Mouse (Mus musculus): ENCODE data around the gene Ptprh. TPM values are rescaled to one million over a fixed set of nuclear protein-coding genes. Genes with fewer than 3 reads are reported as not detected.
A peak's percentile ranks its signal among the peaks of the same experiment; 100 is the strongest.
"Not testable (repeated sequence)": the region's sequence is repeated elsewhere in the genome, so short reads cannot be mapped to it uniquely, and the experiment has no call there.

Ptprh gene
- polyA plus RNA-seq, 1 experiment from 2014 or later = not detected

- not testable (repeated sequence) for H3K9ac ChIP-seq; H3K4me3 ChIP-seq; H3K27me3 ChIP-seq; ATAC-seq (ENCODE audit: insufficient number of reproducible peaks, insufficient read depth, low FRiP score, low TSS enrichment); H3K4me2 ChIP-seq (replicated peaks); H3K27ac ChIP-seq; H3K4me1 ChIP-seq; H3K36me3 ChIP-seq; H3K9me3 ChIP-seq
- WGBS = 63% methylated on average over 4 of the region's 4 CpGs
Measured at GRCm38 (mm10) chr7:4597046-4597445, 6.8 kb downstream of the Ptprh start.

DNA sequence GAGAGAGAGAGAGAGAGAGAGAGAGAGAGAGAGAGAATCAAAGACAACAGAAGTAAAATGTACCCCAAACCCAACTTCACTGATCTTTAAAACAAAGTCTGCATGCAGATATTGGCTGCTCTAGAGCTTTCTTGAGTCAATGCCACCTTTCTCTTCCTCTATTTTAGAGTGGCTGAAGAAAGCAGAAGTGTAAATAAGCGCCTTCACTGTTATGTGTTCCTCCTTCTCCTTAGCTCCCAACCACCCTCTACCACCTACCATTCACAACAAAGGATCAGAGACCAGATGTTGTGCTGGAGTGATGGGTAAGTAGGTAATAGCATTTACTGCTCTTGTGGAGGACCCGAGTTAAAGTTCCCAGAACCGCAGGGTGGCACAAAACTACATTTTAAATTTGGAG, 22.4 kb downstream of the Ptprh start:
- H3K27me3 ChIP-seq; H3K4me3 ChIP-seq; H3K4me1 ChIP-seq; H3K27ac ChIP-seq; H3K9ac ChIP-seq; ATAC-seq (ENCODE audit: insufficient number of reproducible peaks, insufficient read depth, low FRiP score, low TSS enrichment); H3K9me3 ChIP-seq; H3K36me3 ChIP-seq; H3K4me2 ChIP-seq (replicated peaks): not testable (repeated sequence)
- WGBS = 82% methylated on average over 3 of the region's 3 CpGs

GRCm38 (mm10) chr7:4572361-4572760, 31.5 kb downstream of the Ptprh start:
- not testable (repeated sequence) for ATAC-seq (ENCODE audit: insufficient number of reproducible peaks, insufficient read depth, low FRiP score, low TSS enrichment); H3K4me3 ChIP-seq; H3K27ac ChIP-seq; H3K27me3 ChIP-seq; H3K4me1 ChIP-seq; H3K9ac ChIP-seq; H3K36me3 ChIP-seq; H3K4me2 ChIP-seq (replicated peaks); H3K9me3 ChIP-seq
- 54% methylated on average over 2 of the region's 2 CpGs for WGBS

DNA sequence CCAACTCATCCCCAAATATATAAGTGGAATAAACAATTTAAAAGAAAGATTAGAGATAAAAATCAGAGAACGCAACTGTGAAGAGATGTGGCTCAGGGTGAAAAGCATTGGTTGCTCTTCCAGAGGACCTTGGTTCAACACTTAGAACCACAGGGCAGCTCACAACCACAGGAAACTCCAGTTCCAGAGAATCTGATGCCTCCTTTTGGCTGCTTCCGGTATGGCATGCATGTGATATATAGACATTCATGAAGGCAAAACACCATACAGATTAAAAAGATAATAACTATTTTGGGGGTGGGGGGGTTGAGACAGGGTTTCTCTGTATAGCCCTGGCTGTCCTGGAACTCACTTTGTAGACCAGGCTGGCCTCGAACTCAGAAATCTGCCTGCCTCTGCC, 41.2 kb downstream of the Ptprh start:
- H3K9ac ChIP-seq = no peak overlapping the region
- no peak overlapping the region for H3K27ac ChIP-seq
- H3K9me3 ChIP-seq = no peaks in the 10 kb centered on the region
- no peak overlapping the region for H3K4me3 ChIP-seq
- no peaks in the 10 kb centered on the region for H3K4me1 ChIP-seq
- 90% methylated on average over 3 of the region's 3 CpGs for WGBS
- no peaks in the 10 kb centered on the region for H3K36me3 ChIP-seq
- no peaks in the 10 kb centered on the region for H3K27me3 ChIP-seq
- ATAC-seq (ENCODE audit: insufficient number of reproducible peaks, insufficient read depth, low FRiP score, low TSS enrichment) = no peak
- H3K4me2 ChIP-seq (replicated peaks) = no peak overlapping the region

- no peak overlapping the region for H3K27ac ChIP-seq
- no peak overlapping the region for H3K9ac ChIP-seq
- no peaks in the 10 kb centered on the region for H3K27me3 ChIP-seq
- peak; percentile 10; the same call in 1 of the 2 replicates for ATAC-seq (ENCODE audit: insufficient number of reproducible peaks, insufficient read depth, low FRiP score, low TSS enrichment)
- no peak overlapping the region for H3K4me3 ChIP-seq
- no peaks in the 10 kb centered on the region for H3K4me1 ChIP-seq
- H3K9me3 ChIP-seq = peaks cover 3% of the 10 kb centered on the region; the same call in 1 of the 2 replicates
- no peak overlapping the region for H3K4me2 ChIP-seq (replicated peaks)
- 68% methylated on average over 6 of the region's 6 CpGs for WGBS
- H3K36me3 ChIP-seq = no peaks in the 10 kb centered on the region
Measured at GRCm38 (mm10) chr7:4557167-4557560, 46.7 kb downstream of the Ptprh start.

GRCm38 (mm10) chr7:4556256-4557166, 47.3 kb downstream of the Ptprh start:
- Histone ChIP-seq H3K4me1 (no peaks in the 10 kb centered on the region), H3K27ac (no peak overlapping the region), H3K9ac (no peak overlapping the region), H3K4me3 (no peak overlapping the region), H3K36me3 (no peaks in the 10 kb centered on the region), H3K27me3 (no peaks in the 10 kb centered on the region), H3K9me3 (peaks cover 3% of the 10 kb centered on the region; the same call in 1 of the 2 replicates), H3K4me2 (replicated peaks) (no peak overlapping the region)
- ATAC-seq (ENCODE audit: insufficient number of reproducible peaks, insufficient read depth, low FRiP score, low TSS enrichment) = peak; percentile 78
- 27% methylated on average over 15 of the region's 15 CpGs for WGBS

DNA sequence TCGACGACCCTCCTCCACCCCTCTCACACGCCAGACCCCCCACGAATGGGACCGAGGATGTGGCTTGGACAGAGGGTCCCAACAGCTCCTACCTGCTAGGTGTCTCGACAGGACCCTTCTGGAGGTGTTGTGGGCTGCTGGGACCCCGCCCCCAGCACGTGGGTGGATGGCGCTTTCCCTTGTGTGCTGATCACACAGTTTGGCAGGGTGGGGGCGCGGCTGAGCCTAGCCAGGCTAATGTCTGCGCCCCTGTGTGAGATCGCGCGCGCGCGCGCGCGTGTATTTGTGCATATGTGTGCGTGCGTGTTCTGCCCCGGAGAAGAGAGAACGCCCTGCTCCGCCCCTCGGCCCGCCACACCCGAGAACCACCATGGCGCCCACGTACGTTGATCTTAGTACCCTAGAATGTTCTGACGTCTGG, 56.6 kb downstream of the Ptprh start, which contains the start of gene Syt5:
TSS of gene Syt5 (minus strand) at position 321 of the 421 bp plus-strand sequence.
- Histone ChIP-seq H3K9ac (0 out of 2 replicates have a peak within 1 kb of the TSS, but pooled peaks have one; percentile 15), H3K27ac (no peak within 1 kb of the TSS), H3K4me2 (replicated peaks) (peak within 1 kb of the TSS; percentile 67), H3K4me1 (0 out of 2 replicates have a peak, but pooled peaks cover 5% of the 10 kb centered on the region), H3K36me3 (no peaks in the 10 kb centered on the region), H3K9me3 (peaks cover under 1% of the 10 kb centered on the region; the same call in 1 of the 2 replicates), H3K4me3 (peak within 1 kb of the TSS; percentile 35), H3K27me3 (peaks cover 18% of the 10 kb centered on the region)
- WGBS = 9% methylated on average over 33 of the region's 33 CpGs
- no peak for ATAC-seq (ENCODE audit: insufficient number of reproducible peaks, insufficient read depth, low FRiP score, low TSS enrichment)

- Histone ChIP-seq H3K4me1 (0 out of 2 replicates have a peak, but pooled peaks cover 5% of the 10 kb centered on the region), H3K9me3 (no peaks in the 10 kb centered on the region), H3K4me2 (replicated peaks) (peak overlapping the region; percentile 67), H3K27ac (no peak overlapping the region), H3K4me3 (peak overlapping the region; percentile 35), H3K36me3 (no peaks in the 10 kb centered on the region), H3K9ac (no peak overlapping the region), H3K27me3 (peaks cover 21% of the 10 kb centered on the region)
- ATAC-seq (ENCODE audit: insufficient number of reproducible peaks, insufficient read depth, low FRiP score, low TSS enrichment) = peak; percentile 71
- WGBS = 2% methylated on average over 26 of the region's 26 CpGs
Measured at GRCm38 (mm10) chr7:4546591-4547131, 57.2 kb downstream of the Ptprh start.

- Histone ChIP-seq H3K9ac (no peak overlapping the region), H3K4me3 (no peak overlapping the region; the same call in 1 of the 2 replicates)
- WGBS = 78% methylated on average over 15 of the region's 15 CpGs
Measured at GRCm38 (mm10) chr7:4546050-4546449, 57.8 kb downstream of the Ptprh start.

GRCm38 (mm10) chr7:4542013-4542412, 61.8 kb downstream of the Ptprh start:
- 30% methylated on average over 17 of the region's 17 CpGs for WGBS
- Histone ChIP-seq H3K27ac (no peak overlapping the region), H3K9me3 (no peaks in the 10 kb centered on the region), H3K9ac (no peak overlapping the region), H3K27me3 (peaks cover 6% of the 10 kb centered on the region), H3K4me3 (no peak overlapping the region), H3K4me2 (replicated peaks) (no peak overlapping the region), H3K36me3 (no peaks in the 10 kb centered on the region), H3K4me1 (0 out of 2 replicates have a peak, but pooled peaks cover 5% of the 10 kb centered on the region)
- ATAC-seq (ENCODE audit: insufficient number of reproducible peaks, insufficient read depth, low FRiP score, low TSS enrichment) = no peak

More at GRCm38 (mm10) chr7:4546050-4546449, 57.8 kb downstream of the Ptprh start:
- Histone ChIP-seq H3K27me3 (peaks cover 21% of the 10 kb centered on the region), H3K4me1 (0 out of 2 replicates have a peak, but pooled peaks cover 5% of the 10 kb centered on the region), H3K36me3 (no peaks in the 10 kb centered on the region), H3K27ac (no peak overlapping the region), H3K9me3 (no peaks in the 10 kb centered on the region), H3K4me2 (replicated peaks) (peak overlapping the region; percentile 67)
- 0 out of 2 replicates have a peak, but pooled peaks have one; percentile 18 for ATAC-seq (ENCODE audit: insufficient number of reproducible peaks, insufficient read depth, low FRiP score, low TSS enrichment)

DNA sequence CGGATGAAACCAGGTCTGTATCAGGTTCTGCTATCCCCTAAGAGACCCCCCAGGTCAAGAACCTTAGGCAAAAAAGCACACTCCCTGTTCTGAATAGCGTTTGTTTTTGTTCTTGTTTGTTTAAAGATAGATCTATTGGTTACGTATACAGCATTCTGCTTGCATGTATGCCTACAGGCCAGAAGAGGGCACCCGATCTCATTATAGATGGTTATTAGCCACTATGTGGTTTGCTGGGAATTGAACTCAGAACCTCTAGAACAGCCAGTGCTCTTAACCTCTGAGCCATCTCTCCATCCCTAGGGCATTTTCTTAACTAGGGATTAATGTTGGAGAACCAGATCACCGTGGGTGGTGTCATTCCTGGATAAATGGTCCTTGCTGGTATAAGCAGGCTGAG, 62.5 kb downstream of the Ptprh start:
- H3K27me3 ChIP-seq = peaks cover 6% of the 10 kb centered on the region; the same call in 1 of the 2 replicates
- no peak overlapping the region for H3K27ac ChIP-seq
- no peaks in the 10 kb centered on the region for H3K9me3 ChIP-seq
- ATAC-seq (ENCODE audit: insufficient number of reproducible peaks, insufficient read depth, low FRiP score, low TSS enrichment) = no peak
- no peak overlapping the region for H3K4me3 ChIP-seq
- H3K4me2 ChIP-seq (replicated peaks) = no peak overlapping the region
- H3K36me3 ChIP-seq = no peaks in the 10 kb centered on the region
- H3K9ac ChIP-seq = no peak overlapping the region
- H3K4me1 ChIP-seq = 0 out of 2 replicates have a peak, but pooled peaks cover 2% of the 10 kb centered on the region
- WGBS = 72% methylated on average over 5 of the region's 5 CpGs
